Mouse (Mus musculus) G1E (cell line): ENCODE results near the gene Clec16a.

Experiments
- CTCF ChIP-seq: IDR thresholded peaks from 2 replicates; pipeline ENCODE4 v1.5.1; 2012; ENCODE audit warnings: low read depth, low read length, inconsistent platforms, mixed read lengths
- GATA1 ChIP-seq: IDR thresholded peaks from 2 replicates; pipeline ENCODE4 v1.6.1; 2012; ENCODE audit warnings: borderline replicate concordance, low read length, inconsistent platforms, mixed read lengths
- TAL1 ChIP-seq: conservative IDR thresholded peaks from 2 replicates; pipeline ENCODE4 v1.6.1; 2012; ENCODE audit warnings: low read depth, low read length, inconsistent platforms, mixed read lengths

GRCm38 (mm10) chr16:10769661-10770060 is 224.5 kb downstream of the Clec16a start:
- TF ChIP-seq CTCF (no peak), GATA1 (no peak), TAL1 (no peak)
